Mouse (Mus musculus) left cerebral cortex, postnatal 14 days (tissue): ENCODE data around the gene Cacng8. TPM values are rescaled to one million over a fixed set of nuclear protein-coding genes. Genes with fewer than 3 reads are reported as not detected.
"Not testable (repeated sequence)": the region's sequence is repeated elsewhere in the genome, so short reads cannot be mapped to it uniquely, and the experiment has no call there.

Experiments
- DNase-seq, 2 experiments: peaks; one replicate each; pipeline ENCODE4 v3.0.0; 2021 to 2022; ENCODE audit warnings: low spot score in 2 of 2, mixed read lengths in 1 of 2
- intact Hi-C: fragments of 180-260 bp; cut with DNase I; formaldehyde crosslinking; loops from one replicate; pipeline ENCODE4 v1.15.1; 2025
- total RNA-seq, 2 experiments: library from RNA; stranded (reverse); gene quantifications; 2 replicates each; pipeline ENCODE4 v1.2.3; 2021

Cacng8 gene
- total RNA-seq, 2 experiments from 2014 or later = 176 to 203 TPM

GRCm38 (mm10) chr7:3384807-3385319 is 5.6 kb upstream of the Cacng8 start:
- intact Hi-C loops = no loop called here
- DNase-seq = no peak

- no peak for DNase-seq
- intact Hi-C loops = no loop called here
These were observed 4.3 kb upstream of the Cacng8 start for GRCm38 (mm10) chr7:3386036-3386730.

- intact Hi-C loops = no loop called here
- no peak for DNase-seq
These were observed 2.7 kb upstream of the Cacng8 start for GRCm38 (mm10) chr7:3387761-3388160.

- intact Hi-C loops = no loop called here
- no peak for DNase-seq
These were observed 1.6 kb upstream of the Cacng8 start for GRCm38 (mm10) chr7:3388885-3389284.

GRCm38 (mm10) chr7:3389444-3390412 is 755 bp upstream of the Cacng8 start:
- peak; percentile 75 to 86 for DNase-seq
- intact Hi-C loops = no loop called here

GRCm38 (mm10) chr7:3391081-3391451 is 583 bp downstream of the Cacng8 start:
- intact Hi-C loops = no loop called here
- no peak for DNase-seq

GRCm38 (mm10) chr7:3391809-3392208 is 1.3 kb downstream of the Cacng8 start:
- intact Hi-C loops = no loop called here
- DNase-seq = no peak

- no peak for DNase-seq
- intact Hi-C loops = no loop called here
These were observed 6.9 kb downstream of the Cacng8 start for GRCm38 (mm10) chr7:3397355-3397754.

GRCm38 (mm10) chr7:3397797-3398196 is 7.3 kb downstream of the Cacng8 start:
- intact Hi-C loops = no loop called here
- no peak for DNase-seq

GRCm38 (mm10) chr7:3398363-3398762 is 7.9 kb downstream of the Cacng8 start:
- intact Hi-C loops, DNase-seq: not testable (repeated sequence)

- no peak for DNase-seq
- intact Hi-C loops = no loop called here
These were observed 9.5 kb downstream of the Cacng8 start for GRCm38 (mm10) chr7:3399937-3400336.

- intact Hi-C loops = no loop called here
- no peak for DNase-seq
These were observed 19.4 kb downstream of the Cacng8 start for GRCm38 (mm10) chr7:3409729-3410520.

- peak; percentile 52 to 87 for DNase-seq
- intact Hi-C loops = no loop called here
These were observed 20.9 kb downstream of the Cacng8 start for GRCm38 (mm10) chr7:3411160-3411941.

GRCm38 (mm10) chr7:3412036-3412435 is 21.6 kb downstream of the Cacng8 start:
- intact Hi-C loops = no loop called here
- peak in 1 of 2 experiments; percentile 55 for DNase-seq

- intact Hi-C loops = no loop called here
- DNase-seq = peak in 1 of 2 experiments; percentile 39
These were observed 24.4 kb downstream of the Cacng8 start for GRCm38 (mm10) chr7:3414888-3415287.

- DNase-seq = peak in 1 of 2 experiments; percentile 32
- intact Hi-C loops = no loop called here
These were observed 24.9 kb downstream of the Cacng8 start for GRCm38 (mm10) chr7:3415378-3415777.

- intact Hi-C loops = no loop called here
- DNase-seq = no peak
These were observed 29.5 kb downstream of the Cacng8 start for GRCm38 (mm10) chr7:3419941-3420340.

GRCm38 (mm10) chr7:3420466-3420865 is 30.0 kb downstream of the Cacng8 start:
- DNase-seq = no peak
- intact Hi-C loops = no loop called here

- intact Hi-C loops = no loop called here
- no peak for DNase-seq
These were observed 30.8 kb downstream of the Cacng8 start for GRCm38 (mm10) chr7:3421297-3421696.
